Mouse (Mus musculus): ENCODE measurements around the gene Rapsn. TPM values are rescaled to one million over a fixed set of nuclear protein-coding genes. Genes with fewer than 3 reads are reported as not detected.
A peak's percentile ranks its signal among the peaks of the same experiment; 100 is the strongest.

Rapsn gene
- total and polyA plus RNA-seq, 3 experiments = 0.15 TPM; not detected in 2

GRCm38 (mm10) chr2:91052752-91053151 lies 17.3 kb downstream of the Rapsn start:
- Histone ChIP-seq H3K4me2 (ENCODE audit: insufficient read depth, low read depth, poor library complexity, severe bottlenecking) (peak overlapping the region; percentile 73; the same call in 1 of the 2 replicates), H3K27me3 (replicated peaks) (no peaks in the 10 kb centered on the region), H3K9me3 (replicated peaks; ENCODE audit: low read length) (no peaks in the 10 kb centered on the region), H3K27ac (ENCODE audit: insufficient read depth, low read depth) (no peak overlapping the region), H3K4me1 (ENCODE audit: control insufficient read depth in 1 of 2, insufficient read depth in 2 of 2) (peaks cover 7 to 21% of the 10 kb centered on the region in 2 experiments), H3K9ac (ENCODE audit: insufficient read depth, low read depth) (no peak overlapping the region), H3K4me3 (replicated peaks in 1 of 3; ENCODE audit: low read depth in 2 of 3, low read length in 2 of 3, poor library complexity in 1 of 3) (no peak overlapping the region), H3K36me3 (replicated peaks in 1 of 2; ENCODE audit: control insufficient read depth in 1 of 2, insufficient read depth in 1 of 2, low read length in 1 of 2) (peaks cover 24 to 35% of the 10 kb centered on the region in 2 experiments), H3K79me2 (replicated peaks; ENCODE audit: control insufficient read depth, extremely low read depth, insufficient read depth, poor library complexity, severe bottlenecking) (peaks cover 13% of the 10 kb centered on the region)
- peak; percentile 55 for DNase-seq (ENCODE audit: extremely low read depth)
- dilution Hi-C loops (cut with MboI; ENCODE audit: extremely low pct_ligation_motif_present, extremely low pct_unique_long_range_greater_than_20kb, low sequenced_read_pairs) (no loop called here), in situ Hi-C loops (cut with MboI; ENCODE audit: low pct_ligation_motif_present, low pct_unique_long_range_greater_than_20kb, low sequenced_read_pairs) (no loop called here)
- TF ChIP-seq CHD2 (IDR thresholded peaks at IDR 0.05; ENCODE audit: low read length) = no peak
- TF ChIP-seq MAFK (IDR thresholded peaks at IDR 0.05; ENCODE audit: insufficient replicate concordance, low read length) = no peak
- TF ChIP-seq CTCF (conservative IDR thresholded peaks at IDR 0.05 in 1 of 2, IDR thresholded peaks at IDR 0.05 in 1 of 2; ENCODE audit: low read depth in 2 of 2, low read length in 2 of 2) = peak in 1 of 2 experiments; percentile 54; a peak in 2 of 4 replicates
- no peak for TF ChIP-seq POLR2AphosphoS2 (IDR thresholded peaks at IDR 0.05; ENCODE audit: low read depth, low read length)
- TF ChIP-seq MYC (IDR thresholded peaks at IDR 0.05; ENCODE audit: low read depth, low read length) = peak; percentile 82; the same call in 1 of the 2 replicates
- peak; percentile 41 for TF ChIP-seq SMC3 (IDR thresholded peaks at IDR 0.05; ENCODE audit: low read depth, low read length)
- peak; percentile 35 for TF ChIP-seq RAD21 (IDR thresholded peaks at IDR 0.05; ENCODE audit: low read depth, low read length)
- TF ChIP-seq HCFC1 (IDR thresholded peaks at IDR 0.05; ENCODE audit: low read depth, low read length) = no peak

- peak; percentile 31; the same call in 1 of the 2 replicates for TF ChIP-seq MAZ (IDR thresholded peaks at IDR 0.05; ENCODE audit: low read depth, low read length)
- no peak for TF ChIP-seq ZNF384 (IDR thresholded peaks at IDR 0.05; ENCODE audit: low read depth, low read length)
- Histone ChIP-seq H3K4me1 (ENCODE audit: control insufficient read depth in 1 of 2, insufficient read depth in 2 of 2) (peaks cover 7 to 21% of the 10 kb centered on the region in 2 experiments), H3K27ac (ENCODE audit: insufficient read depth, low read depth) (no peak overlapping the region), H3K4me3 (replicated peaks in 1 of 3; ENCODE audit: low read depth in 2 of 3, low read length in 2 of 3, poor library complexity in 1 of 3) (peak overlapping the region; percentile 73 to 97 (median 94)), H3K4me2 (ENCODE audit: insufficient read depth, low read depth, poor library complexity, severe bottlenecking) (peak overlapping the region; percentile 98), H3K9ac (ENCODE audit: insufficient read depth, low read depth) (peak overlapping the region; percentile 72), H3K9me3 (replicated peaks; ENCODE audit: low read length) (no peaks in the 10 kb centered on the region), H3K79me2 (replicated peaks; ENCODE audit: control insufficient read depth, extremely low read depth, insufficient read depth, poor library complexity, severe bottlenecking) (peaks cover 13% of the 10 kb centered on the region), H3K36me3 (replicated peaks in 1 of 2; ENCODE audit: control insufficient read depth in 1 of 2, insufficient read depth in 1 of 2, low read length in 1 of 2) (peaks cover 30 to 41% of the 10 kb centered on the region in 2 experiments), H3K27me3 (replicated peaks) (no peaks in the 10 kb centered on the region)
- dilution Hi-C loops (cut with MboI; ENCODE audit: extremely low pct_ligation_motif_present, extremely low pct_unique_long_range_greater_than_20kb, low sequenced_read_pairs) (no loop called here), in situ Hi-C loops (cut with MboI; ENCODE audit: low pct_ligation_motif_present, low pct_unique_long_range_greater_than_20kb, low sequenced_read_pairs) (no loop called here)
- DNase-seq (ENCODE audit: extremely low read depth) = no peak
Measured at GRCm38 (mm10) chr2:91053181-91053933, 17.9 kb downstream of the Rapsn start.

GRCm38 (mm10) chr2:91053934-91054382 lies 18.5 kb downstream of the Rapsn start, which contains the start of gene Psmc3:
TSS of gene Psmc3 (plus strand) at chr2:91054009.
- H3K36me3 ChIP-seq (replicated peaks in 1 of 2; ENCODE audit: control insufficient read depth in 1 of 2, insufficient read depth in 1 of 2, low read length in 1 of 2) = peaks cover 36 to 47% of the 10 kb centered on the region in 2 experiments
- peak; percentile 95 for TF ChIP-seq HCFC1 (IDR thresholded peaks at IDR 0.05; ENCODE audit: low read depth, low read length)
- peak; percentile 41 for TF ChIP-seq NRF1 (IDR thresholded peaks at IDR 0.05; ENCODE audit: low read depth, low read length)
- TF ChIP-seq MAFK (IDR thresholded peaks at IDR 0.05; ENCODE audit: insufficient replicate concordance, low read length) = no peak
- no peak for TF ChIP-seq ZKSCAN1 (IDR thresholded peaks at IDR 0.05; ENCODE audit: borderline replicate concordance, low read depth, low read length)
- TF ChIP-seq CHD2 (IDR thresholded peaks at IDR 0.05; ENCODE audit: low read length) = peak; percentile 62; the same call in 1 of the 2 replicates
- TF ChIP-seq MAX (IDR thresholded peaks at IDR 0.05; ENCODE audit: low read length) = peak; percentile 51; the same call in 1 of the 2 replicates
- TF ChIP-seq TCF12 (IDR thresholded peaks at IDR 0.05; ENCODE audit: low read depth, low read length) = peak; percentile 70; the same call in 1 of the 2 replicates
- TF ChIP-seq IRF4 (IDR thresholded peaks at IDR 0.05; ENCODE audit: low read depth, low read length) = peak; percentile 59; the same call in 1 of the 2 replicates
- peak; percentile 69 for TF ChIP-seq NELFE (IDR thresholded peaks at IDR 0.05; ENCODE audit: low read depth, low read length)
- peak; percentile 62; the same call in 1 of the 2 replicates for TF ChIP-seq SIN3A (IDR thresholded peaks at IDR 0.05; ENCODE audit: low read length)
- TF ChIP-seq PAX5 (IDR thresholded peaks at IDR 0.05; ENCODE audit: low read length) = no peak
- no peak for TF ChIP-seq ETS1 (conservative IDR thresholded peaks at IDR 0.05; ENCODE audit: low read depth, low read length)
- TF ChIP-seq UBTF (IDR thresholded peaks at IDR 0.05; ENCODE audit: low read depth, low read length) = peak; percentile 45; the same call in 1 of the 2 replicates
- peak; percentile 94; the same call in 1 of the 2 replicates for TF ChIP-seq KAT2A (IDR thresholded peaks at IDR 0.05; ENCODE audit: insufficient replicate concordance, low read length)
- TF ChIP-seq USF1 (IDR thresholded peaks at IDR 0.05; ENCODE audit: low read depth, low read length) = no peak
- no peak; the same call in 1 of the 2 replicates for TF ChIP-seq TBP (conservative IDR thresholded peaks at IDR 0.05; ENCODE audit: low read depth, low read length)
- no peak for TF ChIP-seq RAD21 (IDR thresholded peaks at IDR 0.05; ENCODE audit: low read depth, low read length)

More at GRCm38 (mm10) chr2:91053934-91054382, 18.5 kb downstream of the Rapsn start, which contains the start of gene Psmc3:
- Histone ChIP-seq H3K79me2 (replicated peaks; ENCODE audit: control insufficient read depth, extremely low read depth, insufficient read depth, poor library complexity, severe bottlenecking) (peaks cover 13% of the 10 kb centered on the region), H3K9ac (ENCODE audit: insufficient read depth, low read depth) (peak within 1 kb of the TSS; percentile 89), H3K27ac (ENCODE audit: insufficient read depth, low read depth) (peak within 1 kb of the TSS; percentile 50), H3K4me1 (ENCODE audit: control insufficient read depth in 1 of 2, insufficient read depth in 2 of 2) (peaks cover 7 to 21% of the 10 kb centered on the region in 2 experiments), H3K4me2 (ENCODE audit: insufficient read depth, low read depth, poor library complexity, severe bottlenecking) (peak within 1 kb of the TSS; percentile 98), H3K9me3 (replicated peaks; ENCODE audit: low read length) (no peaks in the 10 kb centered on the region), H3K4me3 (replicated peaks in 1 of 3; ENCODE audit: low read depth in 2 of 3, low read length in 2 of 3, poor library complexity in 1 of 3) (peak within 1 kb of the TSS; percentile 75 to 97 (median 94)), H3K27me3 (replicated peaks) (no peaks in the 10 kb centered on the region)
- peak; percentile 90 for DNase-seq (ENCODE audit: extremely low read depth)
- in situ Hi-C loops (cut with MboI; ENCODE audit: low pct_ligation_motif_present, low pct_unique_long_range_greater_than_20kb, low sequenced_read_pairs) (no loop called here), dilution Hi-C loops (cut with MboI; ENCODE audit: extremely low pct_ligation_motif_present, extremely low pct_unique_long_range_greater_than_20kb, low sequenced_read_pairs) (no loop called here)

Measured in CH12.LX (cell line).